Mouse (Mus musculus): Measurements from ENCODE around the gene Pkn3.
"Not testable (repeated sequence)": the region's sequence is repeated elsewhere in the genome, so short reads cannot be mapped to it uniquely, and the experiment has no call there.

Pkn3 gene

DNA sequence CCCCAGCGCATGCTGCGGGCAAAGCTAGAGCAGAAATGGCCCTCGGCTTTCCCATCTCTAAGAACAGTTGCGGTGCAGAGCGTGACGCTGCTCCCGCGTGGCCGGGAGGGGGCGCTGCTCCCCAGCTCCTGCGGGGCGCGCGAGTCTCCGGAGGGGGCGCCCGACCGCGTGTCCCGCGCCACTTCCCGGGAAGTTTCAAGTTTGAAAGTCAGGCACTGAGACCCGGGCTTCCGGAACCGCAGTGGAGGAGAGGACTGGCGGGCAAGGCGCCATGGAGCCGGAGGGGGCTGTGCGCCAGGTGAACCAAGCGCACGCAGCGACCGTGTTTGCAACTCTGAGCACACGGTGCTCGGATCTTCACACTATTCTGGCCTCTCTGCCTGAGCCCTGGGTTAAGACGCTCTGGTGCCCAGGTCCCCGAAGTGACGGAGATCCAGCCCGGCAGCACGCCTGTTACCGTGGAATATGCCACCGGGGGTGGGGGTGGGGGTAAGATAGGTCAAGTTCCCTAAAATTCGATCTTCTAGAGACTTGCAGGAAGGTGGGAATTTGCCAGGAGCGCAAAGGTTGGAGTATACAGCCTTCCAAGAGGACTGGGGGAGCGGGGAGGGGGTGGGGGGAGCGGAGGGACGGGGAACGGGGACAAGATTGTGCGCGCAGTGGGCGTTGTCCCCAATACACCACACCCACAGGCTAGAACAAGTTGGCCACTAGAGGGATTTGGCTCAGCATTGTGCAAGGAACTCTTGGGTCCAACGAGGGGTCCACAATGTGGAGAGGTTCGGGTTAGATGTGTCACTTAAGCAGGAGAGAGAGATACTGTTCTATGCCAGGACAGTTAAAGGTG, at the start of gene Pkn3:
Gene Pkn3 (plus strand): TSS at position 183 of the 847 bp plus-strand sequence.
- in situ Hi-C loops (cut with MboI, MseI), result no loop called here

DNA sequence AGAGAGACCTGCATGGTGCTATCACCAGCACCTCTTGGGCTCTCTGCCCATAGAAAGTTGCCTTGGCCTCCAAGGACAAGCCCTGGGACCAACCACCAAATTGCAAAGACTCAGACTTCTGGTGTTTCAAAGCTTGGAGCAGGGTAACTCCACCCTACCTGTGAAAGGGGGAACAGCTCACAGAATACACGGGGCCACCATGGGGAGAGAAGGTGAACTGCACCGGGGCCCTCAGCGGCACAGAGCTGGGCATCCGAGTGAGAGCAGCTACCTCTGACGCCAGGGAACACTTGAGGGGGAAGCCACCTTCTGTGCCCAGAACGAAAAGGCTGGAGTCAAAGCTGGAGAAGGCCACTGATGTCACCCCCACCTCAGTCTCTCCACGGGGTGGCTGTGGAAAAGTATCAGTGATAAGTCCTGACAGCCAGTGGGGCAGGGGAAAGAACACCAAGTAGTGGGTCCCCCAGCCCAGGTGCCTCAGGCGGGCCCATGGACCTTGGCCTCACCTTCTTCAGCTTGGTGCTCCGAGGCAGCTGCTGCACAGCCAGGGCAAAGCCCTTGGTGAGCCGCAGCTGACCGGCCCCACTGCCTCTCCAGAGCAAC, 45.1 kb upstream of the Pkn3 start:
- in situ Hi-C loops (cut with MboI, MseI), result no loop called here

DNA sequence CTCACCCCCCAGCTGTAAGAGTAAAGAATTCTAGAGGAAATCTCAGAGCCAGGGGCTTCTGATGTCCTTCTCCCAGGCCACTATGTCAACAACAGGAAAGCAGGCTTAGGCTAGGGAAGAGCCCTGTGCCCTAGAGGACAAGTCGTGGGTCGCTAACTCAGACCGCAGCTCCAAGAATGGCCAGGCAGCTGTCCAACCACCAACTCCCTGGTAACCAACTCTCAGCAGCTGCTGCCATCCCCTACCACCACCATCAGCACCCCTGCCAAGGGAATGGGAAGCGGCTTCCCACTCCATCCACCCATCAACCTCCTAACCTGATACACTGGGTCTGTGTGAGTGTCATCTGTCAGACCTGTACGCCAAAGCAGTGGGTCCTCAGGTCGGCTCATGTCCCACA, 44.5 kb upstream of the Pkn3 start:
- in situ Hi-C loops (cut with MboI, MseI), result no loop called here

DNA sequence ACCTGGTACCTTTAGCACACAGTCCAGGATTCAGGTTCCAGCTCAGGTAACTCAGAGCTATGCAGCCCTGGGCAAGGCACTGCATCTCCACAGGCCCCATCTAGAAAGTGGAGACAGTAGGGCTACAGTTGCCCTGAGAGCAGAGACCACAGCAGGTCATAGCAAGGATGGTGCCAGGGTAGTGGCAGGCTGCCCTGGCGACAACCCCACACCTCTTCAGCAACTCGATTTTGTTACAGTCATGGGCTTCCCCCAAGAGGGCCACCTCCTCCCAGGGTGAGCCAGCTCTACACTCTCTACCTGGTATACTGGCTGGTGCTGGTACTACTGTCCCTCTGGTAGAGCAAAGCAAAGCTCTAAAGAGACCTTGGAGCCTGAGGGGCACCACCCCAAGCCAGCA, 39.7 kb upstream of the Pkn3 start:
- in situ Hi-C loops (cut with MboI, MseI), result no loop called here

DNA sequence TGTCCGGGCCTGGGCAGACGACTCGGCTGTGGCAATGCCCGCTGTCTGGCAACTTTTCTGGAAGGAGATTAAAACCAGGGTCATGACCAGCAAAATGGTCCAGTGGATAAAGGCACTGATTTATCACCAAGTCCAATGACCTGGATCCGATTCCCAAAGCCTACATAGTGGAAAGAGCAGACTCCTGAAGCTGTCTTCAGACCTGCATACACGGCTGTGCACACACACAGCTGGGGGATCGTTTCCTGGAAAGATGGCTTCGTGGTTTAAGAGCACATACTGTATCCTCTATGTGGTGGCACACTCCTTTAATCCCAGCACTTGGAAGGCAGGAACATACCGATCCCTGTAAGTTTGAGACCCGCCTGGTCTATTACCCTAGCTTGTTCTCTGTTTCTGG, 39.1 kb upstream of the Pkn3 start:
- in situ Hi-C loops (cut with MboI, MseI), result no loop called here

DNA sequence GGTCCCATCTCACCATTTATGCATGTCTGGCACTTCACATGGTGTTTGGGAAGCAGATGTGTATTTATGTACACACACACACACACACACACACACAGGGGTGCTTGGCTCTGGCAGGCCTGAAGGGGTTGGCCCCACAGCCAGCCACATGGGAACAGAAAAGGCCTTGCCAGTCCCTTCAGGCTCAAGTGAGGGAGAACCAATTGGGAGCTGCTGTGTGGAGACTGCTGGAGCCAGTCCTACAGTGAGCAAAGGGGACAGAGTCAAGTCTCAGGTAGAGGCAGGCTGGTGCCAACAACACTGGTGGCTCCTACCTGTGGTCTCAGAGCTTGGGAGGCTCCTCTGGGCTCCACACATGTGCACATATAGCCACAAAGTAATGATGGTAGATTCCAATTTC, 37.8 kb upstream of the Pkn3 start:
- in situ Hi-C loops (cut with MboI, MseI), result no loop called here

DNA sequence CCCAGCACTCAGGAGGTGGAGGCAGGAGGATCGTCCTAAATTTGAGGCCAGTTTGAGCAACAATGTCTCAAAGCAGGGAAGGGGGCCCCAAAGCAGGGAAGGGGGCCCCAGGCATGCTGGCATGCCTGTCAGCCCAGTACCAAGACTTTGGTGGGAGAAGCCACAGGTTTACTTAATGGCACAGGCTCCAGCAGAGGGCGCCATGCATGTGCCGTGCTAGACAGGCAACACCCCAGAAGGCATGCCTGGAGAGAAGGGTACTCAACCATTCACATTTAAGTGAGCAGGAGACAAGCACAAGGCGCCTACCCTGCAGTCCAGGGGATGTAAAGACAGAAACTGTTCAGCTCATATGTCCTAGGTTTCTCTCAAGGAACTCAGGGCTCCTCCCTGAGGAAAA, 35.0 kb upstream of the Pkn3 start:
- in situ Hi-C loops (cut with MboI, MseI), result no loop called here

DNA sequence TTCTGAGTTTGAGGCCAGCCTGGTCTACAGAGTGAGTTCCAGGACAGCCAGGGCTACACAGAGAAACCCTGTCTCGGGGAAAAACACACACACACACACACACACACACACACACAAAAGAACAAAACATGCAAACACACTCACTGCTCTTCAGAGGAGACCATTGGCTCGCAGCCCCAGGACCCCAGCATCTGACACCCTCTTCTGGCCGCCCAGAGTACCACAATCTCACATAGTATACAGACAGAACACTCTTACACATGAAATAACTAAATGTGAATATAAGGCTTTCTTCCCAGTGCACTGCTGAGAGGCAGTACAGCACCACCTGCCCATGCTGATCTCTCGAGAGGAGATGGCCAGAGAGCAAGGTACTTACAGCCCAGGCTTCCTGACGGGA, 32.9 kb upstream of the Pkn3 start:
- in situ Hi-C loops (cut with MboI, MseI), result no loop called here

DNA sequence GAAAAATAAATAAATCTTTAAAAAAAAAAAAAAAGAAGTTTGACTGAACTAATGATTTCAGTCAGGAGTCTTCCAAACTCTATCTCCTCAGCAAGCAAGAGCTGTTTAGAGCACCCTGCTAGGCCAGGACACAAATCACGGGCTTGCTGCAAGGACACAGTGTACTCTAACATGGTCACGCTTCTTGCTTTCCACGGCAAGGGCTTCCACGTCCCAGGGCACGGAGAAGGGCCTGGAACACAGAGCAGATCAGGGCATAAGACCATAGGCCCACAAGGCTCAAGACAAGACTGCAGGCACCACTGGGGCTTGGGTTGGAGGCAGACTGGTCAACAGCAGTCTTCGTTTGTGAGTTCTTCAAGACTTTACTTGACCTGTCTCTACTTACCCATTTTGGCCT, 30.4 kb upstream of the Pkn3 start:
- in situ Hi-C loops (cut with MboI, MseI), result no loop called here

DNA sequence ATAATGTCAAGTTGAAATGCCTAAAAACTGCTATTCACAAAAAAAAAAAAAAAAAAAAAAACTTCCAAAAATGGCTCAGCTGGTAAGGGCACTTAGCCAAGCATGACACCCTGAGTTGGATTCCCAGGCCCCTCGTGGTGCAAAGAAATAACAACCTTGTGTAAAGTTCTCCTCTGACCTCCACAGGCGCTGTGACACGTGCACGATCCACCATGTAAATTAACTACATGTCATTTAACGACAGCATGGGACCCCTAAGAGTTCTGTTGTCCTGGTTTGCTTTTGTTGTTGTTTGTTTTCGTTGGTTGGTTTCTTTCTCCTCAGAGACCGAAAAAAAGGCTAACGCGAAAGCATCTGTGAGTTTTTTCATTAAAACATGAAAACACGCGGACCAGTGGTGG, 29.4 kb upstream of the Pkn3 start:
- in situ Hi-C loops (cut with MboI, MseI), result no loop called here

DNA sequence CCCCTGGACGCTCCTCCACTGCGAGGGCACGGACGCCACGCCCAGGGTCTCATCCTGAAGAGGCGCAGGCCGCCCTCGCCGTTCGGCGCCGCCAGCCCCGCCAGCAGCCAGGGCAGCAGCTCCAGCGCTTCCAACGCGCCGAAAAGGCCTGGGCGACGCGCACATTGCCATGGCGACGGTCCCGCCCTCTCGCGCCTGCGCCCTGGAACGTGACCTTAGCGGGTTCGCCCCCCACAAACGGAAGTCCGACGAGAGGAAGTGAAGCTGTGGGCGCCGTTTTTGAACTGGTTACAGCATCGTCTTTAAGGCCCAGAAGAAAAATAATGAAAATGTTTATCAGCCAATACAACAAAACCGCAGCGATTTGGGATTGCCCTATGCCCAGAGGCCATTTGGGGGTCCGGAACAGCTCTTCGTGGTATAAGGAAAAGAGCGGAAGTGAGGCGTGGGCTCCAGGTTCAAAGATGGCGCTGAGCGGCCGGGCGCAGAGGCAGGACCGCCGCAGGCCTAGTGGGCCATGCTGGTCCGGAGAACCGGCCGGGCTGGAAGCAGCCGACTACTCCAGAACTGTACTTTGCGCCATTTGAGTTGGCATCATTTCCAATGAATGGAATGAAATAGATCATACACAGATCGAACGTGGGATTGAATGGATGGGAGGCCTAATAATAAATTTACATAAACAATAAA, 28.6 kb upstream of the Pkn3 start, which contains the start of gene Wdr34:
Gene Wdr34 (minus strand): TSS at position 183 of the 690 bp plus-strand sequence.
- in situ Hi-C loops (cut with MboI, MseI), result no loop called here

DNA sequence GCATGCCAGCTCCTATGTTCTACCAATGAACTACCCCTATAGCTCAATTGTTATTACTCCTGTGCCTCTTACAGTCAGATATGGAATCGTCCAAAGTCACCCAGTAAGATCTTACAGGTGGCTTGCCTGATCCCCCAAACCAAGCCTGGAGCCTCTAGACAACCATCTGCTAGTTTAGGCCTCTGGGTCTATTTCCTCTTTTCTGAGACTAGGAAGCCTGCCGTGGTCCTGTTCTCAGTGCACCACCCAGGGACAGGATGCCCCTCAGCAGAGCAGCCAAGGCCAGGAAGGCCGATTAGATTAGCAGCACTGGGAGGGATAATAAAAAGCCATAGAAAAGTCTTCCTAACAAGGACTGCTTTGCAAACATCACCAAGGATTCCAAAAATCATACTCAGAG, 27.7 kb upstream of the Pkn3 start:
- in situ Hi-C loops (cut with MboI, MseI), result no loop called here

DNA sequence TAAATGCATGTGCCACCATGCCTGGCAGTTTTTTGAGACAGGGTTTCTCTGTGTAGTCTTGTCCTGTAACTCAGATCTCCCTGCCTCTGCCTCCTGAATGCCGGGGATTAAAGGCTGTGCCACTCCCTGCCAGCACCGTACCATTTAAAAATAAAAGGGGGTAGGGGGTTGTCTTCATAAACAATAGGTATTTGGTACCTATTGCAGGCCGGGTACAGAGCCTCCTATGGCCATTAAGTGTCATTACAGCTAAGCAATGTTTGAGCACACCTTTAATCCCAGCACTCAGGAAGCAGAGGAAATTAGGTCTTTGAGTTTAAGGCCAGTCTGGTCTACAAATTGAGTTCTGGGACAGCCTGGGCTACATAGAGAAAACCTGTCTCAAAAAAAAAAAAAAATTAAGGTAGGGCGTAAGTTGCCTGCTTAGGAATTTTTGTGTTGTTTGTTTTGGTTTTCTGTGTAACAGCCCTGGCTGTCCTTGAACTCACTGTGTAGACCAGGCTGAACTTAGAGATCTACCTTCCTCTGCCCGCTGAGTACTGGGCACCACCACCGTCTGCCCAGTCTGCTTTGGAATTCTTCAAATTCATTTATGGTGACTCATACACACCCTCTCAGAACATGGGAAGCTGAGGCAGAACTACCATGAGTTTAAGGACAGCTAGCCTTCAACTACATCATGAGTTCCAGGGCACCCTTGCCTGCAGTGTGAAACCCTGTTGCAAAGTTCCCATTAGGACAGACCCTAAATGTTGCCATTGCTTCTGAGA, 25.3 kb upstream of the Pkn3 start:
- in situ Hi-C loops (cut with MboI, MseI), result no loop called here

DNA sequence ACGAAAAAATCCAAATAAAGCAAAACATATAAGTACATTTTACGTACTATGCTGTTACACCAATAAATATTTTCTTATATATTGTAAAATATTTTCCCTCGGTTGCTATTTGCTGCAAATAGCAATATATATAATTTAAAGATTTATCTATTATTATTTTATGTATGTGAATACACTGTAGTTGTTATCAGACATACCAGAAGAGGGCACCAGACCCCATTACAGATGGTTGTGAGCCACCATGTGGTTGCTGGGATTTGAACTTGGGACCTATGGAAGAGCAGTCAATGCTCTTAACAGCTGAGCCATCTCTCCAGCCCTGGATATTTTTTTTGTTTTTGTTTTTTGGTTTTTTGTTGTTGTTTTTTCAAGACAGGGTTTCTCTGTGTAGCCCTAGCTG, 22.2 kb upstream of the Pkn3 start:
- in situ Hi-C loops (cut with MboI, MseI), result not testable (repeated sequence)

DNA sequence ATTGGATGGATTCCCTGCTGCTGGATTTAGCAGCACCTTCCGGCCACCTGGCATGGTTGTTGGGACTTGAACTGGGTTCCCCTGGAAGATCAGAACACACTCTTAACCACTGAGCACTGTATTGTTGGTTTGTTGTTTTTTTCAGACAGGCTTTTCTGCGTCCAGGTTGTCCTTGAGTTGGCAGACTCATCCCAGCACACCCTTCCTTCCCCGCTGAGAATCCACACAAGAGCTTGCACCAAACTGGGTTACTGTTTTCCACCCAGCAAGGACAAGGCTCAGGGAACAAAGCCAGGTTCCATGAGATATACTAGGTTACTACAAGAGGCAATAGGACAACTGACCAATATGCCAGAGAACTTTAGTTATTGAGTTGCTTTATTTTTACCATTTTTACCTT, 20.7 kb upstream of the Pkn3 start:
- in situ Hi-C loops (cut with MboI, MseI), result no loop called here

DNA sequence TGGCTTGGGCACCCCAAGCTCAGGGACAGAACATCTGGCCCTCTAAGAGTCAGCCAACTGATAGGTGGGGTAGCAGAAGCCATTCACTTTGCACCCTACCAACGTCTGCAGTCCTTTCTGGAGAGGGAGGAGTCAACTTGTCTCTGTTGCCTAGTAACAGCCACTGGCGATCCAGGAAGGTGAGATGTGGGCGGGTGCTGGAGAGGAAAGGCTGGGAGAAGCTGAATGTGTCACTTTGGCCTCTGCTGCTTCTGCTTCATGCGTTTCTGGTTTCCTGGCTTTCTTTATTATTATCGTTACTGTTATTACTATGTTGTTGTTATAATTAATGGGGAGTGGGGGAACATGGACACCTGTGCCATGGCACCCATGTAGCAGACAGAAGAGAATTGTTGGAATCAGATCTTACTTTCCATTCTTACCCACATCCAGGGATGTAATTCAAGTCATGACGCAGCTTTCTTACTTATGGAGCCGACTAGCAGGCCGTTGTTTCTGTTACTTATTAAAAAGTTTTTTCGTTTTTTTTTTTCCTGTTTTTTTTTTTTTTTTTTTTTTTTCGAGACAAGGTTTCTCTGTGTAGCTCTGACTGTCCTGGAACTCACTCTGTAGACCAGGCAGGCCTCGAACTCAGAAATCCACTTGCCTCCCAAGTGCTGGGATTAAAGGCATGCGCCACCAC, 20.1 kb upstream of the Pkn3 start, which contains the start of gene Set:
Gene Set (plus strand): TSS at position 156 of the 682 bp plus-strand sequence.
- in situ Hi-C loops (cut with MboI, MseI), result no loop called here

DNA sequence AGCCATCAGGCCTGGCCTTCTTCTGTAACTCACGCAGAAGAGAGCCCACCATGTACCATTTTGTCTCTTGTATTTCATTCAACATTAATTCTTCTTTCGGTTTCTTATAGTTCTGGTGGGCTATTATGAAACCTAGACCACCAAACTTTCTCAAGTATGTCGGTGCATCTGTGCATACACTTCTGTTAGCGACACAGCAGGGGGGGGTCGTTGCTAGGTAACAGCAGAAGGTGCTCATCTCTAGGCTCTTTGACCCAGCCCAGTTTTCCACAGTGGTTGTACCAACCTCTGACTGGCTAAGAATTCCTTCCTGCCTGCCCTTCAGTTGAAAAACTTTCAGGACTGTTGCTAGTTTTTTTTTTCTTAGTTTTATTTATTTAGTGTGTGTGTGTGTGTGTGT, 19.1 kb upstream of the Pkn3 start:
- in situ Hi-C loops (cut with MboI, MseI), result no loop called here

DNA sequence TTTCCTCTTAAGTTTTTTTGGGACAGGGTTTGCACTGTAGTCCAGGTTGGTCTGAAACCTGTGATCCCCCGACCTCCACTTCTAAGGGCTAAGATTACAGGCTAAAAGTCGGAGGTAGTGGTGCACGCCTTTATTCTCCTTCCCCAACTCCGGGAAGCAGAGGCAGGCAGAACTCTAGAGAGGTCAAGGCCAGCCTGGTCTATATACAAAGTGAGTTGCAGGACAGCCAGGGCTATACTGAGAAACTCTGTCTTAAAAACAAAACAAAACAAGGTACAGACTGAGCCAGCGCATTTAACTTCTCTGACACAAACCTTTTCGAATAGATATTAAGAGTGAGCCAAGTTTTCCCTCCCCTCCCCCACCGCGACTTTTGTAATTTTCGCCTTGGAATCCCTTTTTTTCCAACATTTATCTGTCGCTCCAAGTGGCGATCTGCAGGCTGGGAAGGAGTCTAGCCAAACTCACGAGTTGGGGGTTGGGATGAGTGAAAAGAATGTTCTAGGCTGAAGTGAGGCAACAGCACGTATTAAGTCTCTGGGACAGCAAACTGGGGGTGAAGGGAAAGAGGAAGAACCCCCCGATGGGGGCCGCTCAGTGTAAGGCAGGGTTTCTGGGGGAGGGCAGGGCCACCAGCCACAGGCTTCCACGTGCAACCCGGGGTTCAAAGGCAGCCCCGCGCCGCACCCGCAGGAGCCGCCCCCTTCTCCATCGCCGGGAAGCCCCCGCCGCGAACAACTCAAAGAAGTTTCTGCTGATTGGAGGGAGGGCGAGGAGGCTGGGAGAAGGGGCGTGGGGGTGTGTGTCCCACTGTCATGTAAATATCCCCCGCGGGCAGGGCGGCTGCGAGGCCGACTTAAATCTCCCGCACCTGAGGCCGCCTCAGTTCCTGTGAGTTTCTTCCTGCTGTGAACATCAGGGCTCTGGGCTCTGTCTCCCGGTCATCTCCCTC, 16.0 kb upstream of the Pkn3 start:
- in situ Hi-C loops (cut with MboI, MseI), result no loop called here

DNA sequence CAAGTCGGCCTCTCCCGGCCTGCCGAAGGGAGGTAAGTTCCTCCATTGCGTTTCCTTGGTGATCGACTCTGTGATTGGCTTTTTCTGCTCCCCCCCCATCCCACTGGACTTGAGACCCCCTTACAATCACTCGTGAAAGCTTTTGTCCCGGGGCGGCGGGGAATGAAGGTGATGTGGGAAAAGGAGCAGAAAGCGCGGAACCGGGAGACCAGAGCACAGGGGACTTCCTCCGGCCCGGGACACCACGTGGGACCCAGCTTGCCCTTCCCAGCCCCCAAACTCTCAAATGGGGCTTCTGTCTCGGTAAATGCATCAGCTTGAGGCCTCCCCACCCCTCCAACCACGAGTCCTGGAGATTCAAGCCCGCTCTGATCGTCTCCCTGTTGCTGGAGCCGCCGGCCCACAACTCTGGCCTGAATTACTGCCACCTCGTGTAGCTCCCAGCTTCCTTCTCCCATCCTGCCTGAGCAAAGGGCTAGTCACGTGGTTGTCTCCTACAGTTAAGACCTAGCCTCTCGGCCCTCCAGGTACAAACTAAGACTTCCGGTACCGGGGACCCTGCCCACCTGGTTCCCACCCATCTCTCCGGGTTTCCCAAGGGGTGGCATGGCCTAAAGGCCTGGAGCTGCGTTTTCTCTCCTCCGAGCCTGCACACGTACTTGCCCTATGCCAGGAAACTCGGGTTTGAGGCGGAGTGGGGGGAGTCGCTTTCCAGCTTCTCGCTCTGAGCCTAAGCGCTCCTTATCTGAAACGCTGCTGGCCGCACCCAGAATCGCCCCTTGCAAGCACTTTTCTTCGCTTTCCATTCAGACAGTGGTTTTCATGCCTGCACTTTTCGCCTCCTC, 15.0 kb upstream of the Pkn3 start:
- in situ Hi-C loops (cut with MboI, MseI), result no loop called here

Data from T-helper 1 cell (primary cell).